Mouse (Mus musculus) left cerebral cortex, postnatal 14 days (tissue): ENCODE measurements around the gene Pigt. TPM values are rescaled to one million over a fixed set of nuclear protein-coding genes. Genes with fewer than 3 reads are reported as not detected.

Experiments used
- DNase-seq, 2 experiments: peaks; one replicate each; pipeline ENCODE4 v3.0.0; 2021 to 2022; ENCODE audit warnings: low spot score in 2 of 2, mixed read lengths in 1 of 2
- intact Hi-C: fragments of 180-260 bp; cut with DNase I; formaldehyde crosslinking; loops from one replicate; pipeline ENCODE4 v1.15.1; 2025
- long read RNA-seq, 2 experiments: library from polyadenylated mRNA; stranded (forward); transcript quantifications; one replicate each; pipeline ENCODE4 v2.0.0; 2021
- total RNA-seq, 2 experiments: library from RNA; stranded (reverse); gene quantifications; 2 replicates each; pipeline ENCODE4 v1.2.3; 2021

Pigt gene
- total RNA-seq: 100 to 1,000 TPM; 115 to 122 TPM
- long read RNA-seq, experiment 1, transcript Pigt-202 (9 exons, 1,712 nt): major isoform, 5 of 14 reads
- long read RNA-seq, experiment 1, partial matches to known transcripts: 8 of 14 reads
- long read RNA-seq, experiment 1, other reads (novel, unspliced or antisense): 0 of 14 reads
- long read RNA-seq, experiment 2, partial matches to known transcripts: 4 of 9 reads
- long read RNA-seq, experiment 2, other reads (novel, unspliced or antisense): 0 of 9 reads

DNA sequence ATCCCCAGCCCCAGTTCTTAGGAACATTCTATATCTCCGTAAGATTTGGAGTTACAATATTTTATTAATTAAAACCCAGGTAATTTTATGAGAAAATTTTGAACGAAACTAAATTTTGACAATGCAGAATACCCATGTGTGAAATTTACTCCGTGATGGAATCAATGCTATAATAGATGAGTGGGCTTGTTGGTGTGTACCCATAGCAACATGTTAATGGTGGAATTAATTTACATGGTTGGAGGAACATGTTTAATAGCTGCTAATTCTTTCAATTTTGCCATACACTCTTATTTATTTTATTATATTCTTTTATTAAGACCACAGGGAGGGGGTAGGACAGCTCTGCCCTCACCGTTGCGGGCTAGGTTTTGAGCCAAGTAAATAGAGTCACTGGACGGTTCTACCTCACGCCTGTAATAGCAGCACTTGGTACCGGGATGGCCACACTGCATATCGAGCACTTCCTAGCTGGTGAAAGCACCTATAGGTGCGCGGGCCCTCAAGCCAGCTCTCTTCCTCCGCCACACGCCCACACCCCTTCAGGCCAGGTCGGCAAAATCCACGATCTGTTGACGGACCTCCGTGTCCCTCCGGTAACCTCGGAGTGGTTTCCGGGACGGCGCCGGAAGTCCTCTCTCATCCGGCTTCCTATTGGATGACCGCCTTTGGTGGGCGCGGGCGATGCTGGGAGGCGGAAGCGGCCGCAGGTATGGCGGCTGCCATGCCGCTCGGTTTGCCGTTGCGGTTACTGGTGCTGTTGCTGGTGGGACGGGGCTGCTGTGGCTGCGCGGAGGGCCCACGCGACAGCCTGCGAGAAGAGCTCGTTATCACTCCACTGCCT is at the start of gene Pigt:
TSS of gene Pigt (plus strand) at position 674 of the 844 bp plus-strand sequence.
- DNase-seq: peak; percentile 84 to 89
- intact Hi-C loops: loop anchor here (2.0 kb wide), 1 partner anchor 36 kb away; the partner anchor contains the start of gene Gm20458

DNA sequence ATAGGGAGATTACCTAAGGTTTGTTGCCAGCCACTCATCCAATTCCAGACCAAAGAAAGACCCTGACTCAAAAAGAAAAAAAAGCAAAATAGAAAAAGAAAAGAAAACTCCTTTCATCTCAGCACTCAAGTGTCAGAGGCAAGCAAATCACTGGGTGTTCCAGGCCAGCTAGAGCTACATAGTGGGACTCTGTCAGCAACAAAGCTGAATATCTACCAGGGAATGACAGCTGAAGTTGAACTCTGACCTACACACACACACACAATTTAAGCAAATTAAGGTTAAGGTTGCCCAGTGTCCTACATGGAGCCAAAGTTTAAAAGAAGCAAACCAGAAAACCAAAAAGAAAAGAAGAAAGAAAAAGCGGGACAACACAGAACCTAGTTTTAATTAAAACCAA is 49.2 kb upstream of the Pigt start:
- intact Hi-C loops: no loop called here

DNA sequence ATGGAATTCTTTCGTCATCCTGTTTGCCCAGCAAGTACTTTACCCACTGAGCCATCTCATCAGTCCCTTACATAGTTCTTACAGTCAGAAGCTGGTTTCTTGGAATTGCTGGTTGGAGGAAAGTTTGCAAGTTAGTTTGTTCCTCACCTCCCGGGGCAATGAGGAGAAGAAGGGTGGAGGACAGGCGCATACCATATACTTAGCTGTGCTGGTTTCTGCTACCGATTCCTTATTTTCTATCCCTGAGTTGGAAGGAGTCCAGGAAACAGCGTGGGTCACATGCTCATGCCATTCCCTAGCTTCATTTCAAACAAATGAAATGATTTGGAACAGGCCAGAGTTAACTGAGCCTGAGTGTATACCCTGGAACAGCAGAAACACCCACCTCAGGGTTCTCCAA is 48.4 kb upstream of the Pigt start:
- intact Hi-C loops: no loop called here
- DNase-seq: no peak

More for the DNA sequence above, 49.2 kb upstream of the Pigt start:
- DNase-seq: no peak

DNA sequence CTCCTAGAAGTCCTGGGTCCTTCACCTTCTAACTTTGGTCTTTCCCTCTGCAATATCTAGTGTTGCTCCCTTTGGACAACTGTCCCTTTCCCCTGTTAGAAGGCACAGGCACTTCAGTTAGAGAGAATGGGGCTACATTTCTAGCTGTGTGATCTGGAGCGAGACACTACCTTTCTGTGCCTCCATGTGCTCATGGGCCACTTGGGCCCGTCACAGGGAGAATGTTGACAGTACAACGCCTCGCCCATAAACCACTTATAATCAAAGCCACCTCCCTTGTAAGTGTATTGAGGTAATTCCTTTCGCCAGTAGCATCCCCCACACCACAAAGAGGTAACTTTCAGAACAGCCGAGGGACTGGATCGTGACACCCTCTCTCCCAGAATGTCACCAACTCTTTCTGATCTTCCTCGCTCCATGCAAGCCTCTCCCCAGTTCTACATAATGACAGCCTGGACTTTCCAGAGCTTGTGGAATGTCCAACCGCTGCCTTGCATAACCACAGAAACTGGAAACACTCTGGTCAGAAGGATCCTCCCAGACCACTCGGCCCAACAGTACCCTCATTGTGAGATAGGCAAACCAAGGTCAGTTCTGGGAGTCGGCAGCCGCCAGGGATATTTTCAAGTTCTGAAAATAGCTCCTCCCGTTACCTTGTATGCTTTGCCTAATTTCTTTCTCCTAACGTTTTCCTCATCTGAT is 47.8 kb upstream of the Pigt start:
- no peak for DNase-seq
- intact Hi-C loops: loop anchor here (10.0 kb wide), 1 partner anchor 115 kb away; the partner anchor contains the start of gene Wfdc2

DNA sequence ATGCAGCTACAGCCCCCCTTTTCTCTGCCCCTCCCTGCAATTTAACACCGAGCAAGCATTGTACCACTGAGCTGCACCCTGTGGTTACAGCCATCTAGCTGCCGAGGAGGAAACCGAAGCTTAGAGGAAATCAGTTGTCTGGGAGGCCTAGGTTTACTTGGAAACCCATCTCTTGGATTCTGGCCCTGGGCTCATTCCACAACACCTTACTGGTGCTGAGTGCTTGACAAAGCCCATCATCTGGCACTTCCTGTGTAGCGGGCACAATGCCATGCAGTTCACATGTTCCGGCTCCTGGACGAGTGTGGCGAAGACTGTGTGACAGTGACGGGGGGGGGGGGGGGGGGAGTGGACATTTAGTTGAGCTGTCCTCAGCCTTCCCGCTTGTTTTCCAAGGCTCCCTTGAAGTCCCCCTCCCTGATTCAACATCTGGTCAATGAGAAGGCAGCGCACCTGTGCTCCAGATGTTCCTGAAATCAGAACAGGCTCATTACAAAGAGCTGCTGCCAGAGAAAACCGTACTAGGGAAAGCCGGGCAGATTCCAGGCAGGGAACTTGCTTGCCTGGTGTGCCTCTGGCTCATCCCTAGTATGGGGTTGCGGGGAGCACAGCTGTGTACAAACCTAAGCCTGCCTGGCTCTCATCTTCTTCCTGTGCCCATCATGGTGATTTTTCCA is 45.2 kb upstream of the Pigt start:
- intact Hi-C loops: loop anchor here (10.0 kb wide), 1 partner anchor 113 kb away; the partner anchor contains the start of gene Wfdc2
- DNase-seq: no peak

DNA sequence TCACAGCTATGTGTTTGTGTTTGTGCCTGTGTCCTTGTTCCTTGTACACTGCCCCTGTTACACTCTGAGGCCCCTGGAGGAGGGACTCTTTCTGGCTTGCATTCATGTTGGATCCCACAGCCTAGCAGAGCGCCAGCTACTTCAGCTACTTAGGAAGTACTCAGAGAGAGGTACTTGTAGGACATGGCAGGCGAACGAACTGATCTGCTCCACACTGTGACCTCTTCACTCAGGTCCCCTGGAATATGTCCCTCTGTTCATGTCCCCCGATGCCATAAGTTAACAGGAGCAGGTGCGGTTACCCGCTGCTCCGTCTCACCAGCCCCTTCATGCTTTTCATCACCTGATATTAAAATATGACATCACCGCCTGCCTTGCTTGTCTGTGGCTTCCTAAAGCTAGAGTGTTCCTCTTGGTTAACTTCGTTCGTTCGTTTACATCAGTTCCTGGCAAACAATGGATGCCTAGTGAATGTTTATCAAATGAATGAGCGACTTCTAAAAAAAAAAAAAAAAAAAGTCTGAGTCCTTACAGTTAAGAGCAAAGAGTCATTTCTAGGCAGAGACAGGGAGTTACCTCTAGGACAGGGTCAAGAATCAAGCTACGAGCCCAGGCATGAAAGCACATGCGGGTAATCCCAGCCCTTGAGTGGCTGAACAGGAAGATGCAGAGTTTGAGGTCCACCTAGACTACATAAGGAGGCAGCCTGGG is 44.1 kb upstream of the Pigt start:
- no peak for DNase-seq
- intact Hi-C loops: loop anchor here (10.0 kb wide), 1 partner anchor 112 kb away; the partner anchor contains the start of gene Wfdc2

DNA sequence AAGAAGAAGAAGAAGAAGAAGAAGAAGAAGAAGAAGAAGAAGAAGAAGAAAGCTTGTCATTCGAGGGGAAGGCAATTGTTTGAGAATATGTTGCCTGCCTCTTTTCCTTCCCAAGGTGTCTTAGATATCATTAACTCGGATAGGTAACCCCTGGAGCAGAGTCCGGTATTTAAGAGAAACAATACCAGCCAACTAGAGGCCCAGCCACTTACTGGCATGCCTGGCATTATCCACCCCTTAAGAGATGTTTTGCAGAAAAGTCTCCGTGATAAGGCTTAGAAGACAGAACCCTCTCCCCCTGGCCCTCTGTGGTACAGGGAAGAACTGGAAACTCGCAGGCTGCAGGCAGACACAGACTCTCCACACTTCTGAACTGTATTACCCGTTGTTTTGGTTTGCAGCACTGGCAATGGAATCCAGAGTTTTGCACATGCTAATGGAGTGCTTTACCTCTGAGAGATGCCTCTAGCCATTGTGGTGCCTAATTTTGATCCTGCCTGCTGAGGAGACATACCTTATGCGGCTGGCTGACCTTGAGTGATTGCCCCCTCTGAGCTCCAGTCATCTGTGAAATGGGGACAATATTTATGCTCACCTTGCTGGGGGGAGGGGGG is 43.3 kb upstream of the Pigt start:
- intact Hi-C loops: loop anchor here (2.0 to 10.0 kb wide), 2 partner anchors 37 to 111 kb away; partner anchors contain the start of gene Wfdc2
- DNase-seq: no peak

DNA sequence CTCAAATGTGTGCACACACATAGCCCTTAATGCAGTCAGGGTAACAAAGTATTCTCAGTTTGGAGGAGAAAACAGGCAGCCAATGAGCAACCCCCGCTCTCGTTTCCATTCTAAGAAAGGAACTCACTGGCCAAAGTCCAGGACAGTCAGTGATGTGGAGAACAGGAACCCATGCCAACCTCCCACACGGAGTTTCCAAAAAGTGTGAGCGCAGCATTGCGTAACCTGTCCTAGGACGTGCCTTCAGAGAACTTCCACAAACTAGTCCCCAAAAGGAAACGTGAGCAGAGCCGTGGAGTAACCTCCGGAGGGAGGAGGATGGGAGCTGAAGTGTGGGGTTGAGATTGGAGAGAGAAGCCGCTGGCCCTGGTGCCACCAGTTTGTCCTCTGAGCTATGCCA is 42.5 kb upstream of the Pigt start:
- intact Hi-C loops: loop anchor here (2.0 to 10.0 kb wide), 2 partner anchors 38 to 110 kb away; partner anchors contain the start of gene Wfdc2
- peak; percentile 87 to 95 for DNase-seq

DNA sequence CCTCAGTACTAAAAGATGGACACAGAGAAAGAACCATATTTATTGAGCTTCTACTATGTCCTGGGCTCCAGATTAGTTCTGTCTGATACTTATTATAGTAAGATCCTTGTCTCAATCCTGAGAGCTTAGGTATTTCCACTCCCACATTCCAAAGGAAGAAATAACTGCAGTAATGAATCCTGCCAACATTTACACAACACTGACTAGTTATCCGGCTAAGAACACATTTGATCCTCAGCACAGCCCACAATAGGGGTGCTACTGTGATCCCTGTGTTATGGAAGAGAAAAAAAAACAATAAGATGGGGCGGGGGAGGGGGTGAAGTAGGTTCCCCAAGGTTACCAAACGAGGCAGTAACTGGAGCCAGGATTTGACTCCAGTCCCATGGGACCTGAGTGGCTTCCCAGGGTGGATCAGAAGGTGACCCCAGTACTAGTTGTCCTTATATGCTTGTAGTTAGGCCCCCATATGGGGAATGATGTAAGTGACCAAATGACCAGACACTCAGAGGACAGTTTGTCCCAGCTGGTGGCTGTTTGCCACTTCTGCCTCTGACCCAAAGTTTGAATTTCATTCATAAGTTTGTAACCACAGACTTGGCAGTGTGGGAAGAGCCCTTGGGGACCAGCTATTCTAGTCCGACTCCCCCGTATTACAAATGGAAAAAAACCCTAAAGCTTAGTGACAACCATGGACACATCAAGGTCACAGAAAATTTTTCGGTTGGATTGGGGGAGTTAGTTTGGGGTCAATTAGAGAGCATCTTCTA is 41.7 kb upstream of the Pigt start:
- intact Hi-C loops: loop anchor here (2.0 to 10.0 kb wide), 2 partner anchors 39 to 109 kb away; partner anchors contain the start of gene Wfdc2
- DNase-seq: no peak

DNA sequence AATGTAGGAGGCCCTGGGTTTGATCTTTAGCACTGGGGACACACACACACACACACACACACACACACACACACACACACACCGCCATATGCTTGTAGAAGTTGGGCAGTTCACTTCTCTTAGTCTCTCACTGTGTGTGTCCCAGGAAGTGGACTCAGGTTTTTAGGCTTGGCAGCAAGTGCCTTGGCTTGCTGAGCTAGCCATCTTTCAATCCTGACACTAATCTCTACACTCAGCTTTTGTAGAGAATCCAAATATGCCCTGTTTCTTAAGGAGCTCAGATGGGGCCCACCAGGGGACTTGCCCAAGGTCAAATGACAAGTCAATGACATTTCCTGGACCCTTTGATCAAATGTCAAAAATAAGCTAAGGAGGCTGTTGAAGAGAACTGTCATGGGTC is 40.9 kb upstream of the Pigt start:
- DNase-seq: no peak
- intact Hi-C loops: loop anchor here (10.0 kb wide), 1 partner anchor 108 kb away; the partner anchor contains the start of gene Wfdc2

DNA sequence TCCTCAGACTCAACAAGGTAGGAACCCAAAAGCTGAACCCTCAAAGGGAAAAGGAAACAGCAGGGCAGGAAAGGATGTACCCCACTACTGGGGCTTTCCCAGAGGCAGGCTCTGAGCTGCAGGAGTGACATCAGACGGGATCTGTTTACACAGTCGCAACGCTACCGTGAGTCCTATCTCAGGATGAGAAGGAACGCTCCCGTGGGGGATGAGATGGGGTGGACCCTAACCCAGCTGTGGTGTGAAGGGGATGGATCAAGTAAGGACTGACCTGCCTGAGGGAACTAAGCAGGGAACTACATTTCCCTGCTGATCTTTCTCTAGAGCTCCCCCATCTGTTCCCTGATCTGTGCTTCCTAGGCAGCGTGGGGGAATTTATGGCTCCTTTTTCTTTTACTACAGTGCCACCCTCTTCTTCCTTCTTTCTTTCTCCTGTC is 40.4 kb upstream of the Pigt start, which contains the start of gene Sys1:
TSS of gene Sys1 (plus strand) at position 101 of the 437 bp plus-strand sequence.
- peak; percentile 36 to 44 for DNase-seq
- intact Hi-C loops: loop anchor here (10.0 kb wide), 1 partner anchor 108 kb away; the partner anchor contains the start of gene Wfdc2

DNA sequence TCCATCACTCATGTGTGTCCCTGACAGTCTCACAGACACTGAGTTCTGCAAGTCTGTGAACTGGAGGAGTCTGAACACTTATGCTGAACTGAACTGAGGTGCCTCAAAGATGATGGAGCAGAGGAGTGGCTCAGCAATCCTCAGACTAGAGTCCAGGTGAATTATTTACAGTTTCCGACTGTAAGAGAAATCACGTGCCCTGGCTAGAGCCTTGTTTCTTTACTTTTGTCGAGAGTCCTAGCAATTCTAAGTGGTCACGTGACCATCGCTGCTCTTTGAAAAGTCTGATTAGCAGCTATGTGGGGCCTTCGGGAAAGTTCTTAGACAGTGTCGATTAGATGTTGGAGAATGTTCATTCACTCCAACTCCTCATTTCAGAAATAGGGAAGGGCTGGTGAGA is 39.4 kb upstream of the Pigt start:
- intact Hi-C loops: loop anchor here (10.0 kb wide), 1 partner anchor 107 kb away; the partner anchor contains the start of gene Wfdc2
- DNase-seq: no peak

DNA sequence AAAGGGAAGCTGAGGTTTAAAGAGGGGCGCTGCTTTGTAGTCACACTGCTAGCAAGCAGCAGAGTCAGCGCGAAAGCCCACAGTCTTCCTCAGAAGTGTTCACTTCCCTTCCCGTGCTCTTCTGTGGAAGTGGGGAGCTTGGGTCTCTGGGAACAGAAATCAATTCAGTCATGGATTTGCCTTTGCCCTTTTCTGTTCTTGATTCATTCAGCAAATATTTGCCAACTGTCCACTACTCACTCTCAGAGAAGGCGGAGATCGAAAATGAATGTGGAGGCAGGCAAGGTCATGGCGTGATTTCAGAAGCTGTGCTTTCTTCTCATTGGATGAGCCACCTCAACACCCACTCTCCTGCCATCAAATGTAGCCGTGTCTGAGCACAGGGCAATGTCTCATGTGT is 38.8 kb upstream of the Pigt start:
- DNase-seq: no peak
- intact Hi-C loops: loop anchor here (10.0 kb wide), 1 partner anchor 106 kb away; the partner anchor contains the start of gene Wfdc2

DNA sequence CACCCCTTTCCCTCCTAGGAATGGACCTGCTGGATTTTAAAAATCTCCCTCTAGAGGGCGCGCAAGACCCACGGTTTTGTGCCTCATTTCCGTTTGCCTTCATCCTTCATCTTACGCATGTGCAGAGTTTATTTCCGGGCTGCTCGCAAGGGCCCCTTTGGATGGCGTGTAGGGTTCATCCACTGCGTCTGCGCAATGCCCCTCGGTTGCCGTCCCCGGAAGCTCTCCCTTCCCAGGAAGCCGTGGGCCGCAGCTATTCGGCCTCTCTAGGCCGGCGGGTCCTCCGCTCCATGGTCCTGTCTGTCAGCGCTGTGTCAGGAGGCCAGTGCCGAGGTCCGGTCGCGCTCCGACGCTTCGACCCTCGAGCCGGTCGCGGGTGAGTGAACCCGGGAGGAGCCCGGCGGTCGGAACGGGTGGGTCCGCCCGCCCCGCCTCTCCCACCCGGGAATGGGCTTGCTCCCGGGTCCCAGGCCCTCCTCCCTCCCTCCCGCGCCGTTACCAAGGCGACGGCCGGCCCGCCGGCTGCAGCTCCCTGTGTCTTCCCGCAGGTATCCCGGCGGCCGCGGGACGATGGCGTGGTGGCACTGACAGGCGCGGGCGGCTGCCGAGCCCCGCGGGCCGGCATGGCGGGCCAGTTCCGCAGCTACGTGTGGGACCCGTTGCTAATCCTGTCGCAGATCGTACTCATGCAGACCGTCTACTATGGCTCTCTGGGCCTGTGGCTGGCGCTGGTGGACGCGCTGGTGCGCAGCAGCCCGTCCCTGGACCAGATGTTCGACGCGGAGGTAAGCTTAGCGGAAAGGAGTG is 36.4 kb upstream of the Pigt start, which contains the start of gene Gm20458:
TSS of gene Gm20458 (plus strand) at position 223 of the 807 bp plus-strand sequence.
- peak; percentile 97 to 98 for DNase-seq
- intact Hi-C loops: loop anchor here (2.0 kb wide), 1 partner anchor 36 kb away; the partner anchor contains the start of gene Pigt

DNA sequence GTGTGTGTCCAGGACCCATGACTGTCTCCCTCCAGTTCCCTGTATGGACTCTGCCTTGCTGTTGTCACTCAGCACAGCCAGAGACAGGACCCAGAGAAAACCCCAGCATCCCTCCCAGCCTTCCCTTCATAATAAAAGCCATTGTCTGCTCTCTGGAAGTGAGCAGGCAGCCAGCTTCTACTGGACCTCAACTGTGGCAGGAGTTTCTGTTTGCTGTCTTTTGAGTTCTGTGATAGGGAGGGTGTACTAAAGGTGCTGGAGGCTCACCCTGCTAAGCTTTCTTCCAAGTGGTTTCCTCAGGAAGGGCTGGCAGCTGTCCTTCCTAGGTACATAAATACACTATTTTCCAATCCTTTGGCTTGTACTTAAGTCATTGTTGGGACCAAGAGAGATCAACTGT is 32.2 kb upstream of the Pigt start:
- intact Hi-C loops: no loop called here
- DNase-seq: no peak

DNA sequence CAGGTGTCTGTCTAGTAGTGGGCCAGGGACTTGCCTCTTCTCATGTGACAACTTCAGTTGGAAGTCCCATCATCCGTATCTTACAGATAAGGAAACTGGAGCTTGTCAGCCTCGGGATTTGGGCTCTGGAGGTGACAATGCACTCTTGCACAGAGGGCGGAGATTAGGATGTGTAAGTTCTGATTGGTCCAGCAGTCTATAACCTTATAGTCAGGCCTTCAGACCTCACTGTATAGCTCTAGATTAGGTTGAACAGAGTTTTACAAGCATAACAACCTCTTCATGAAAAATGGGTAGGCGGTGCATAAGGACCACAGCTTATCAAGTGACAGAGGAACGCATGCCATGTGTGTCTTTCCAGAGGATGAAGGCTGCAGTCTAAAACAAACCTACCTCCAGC is 30.5 kb upstream of the Pigt start:
- intact Hi-C loops: no loop called here
- no peak for DNase-seq
